Mouse (Mus musculus): ENCODE data around the gene Itga9.

- TF ChIP-seq POLR2A (IDR thresholded peaks at IDR 0.05; ENCODE audit: low read depth, low read length) = no peak
- TF ChIP-seq CTCF (conservative IDR thresholded peaks at IDR 0.05; ENCODE audit: insufficient read depth, insufficient read length, low read depth, low read length) = peak; percentile 83
Measured at GRCm38 (mm10) chr9:118907934-118908620, 301.6 kb downstream of the Itga9 start.
